Mouse (Mus musculus) natural killer cell, adult 2 months (primary cell): ENCODE data around the gene Atad1.
"Not testable (repeated sequence)": the region's sequence is repeated elsewhere in the genome, so short reads cannot be mapped to it uniquely, and the experiment has no call there.

Experiments used
- DNase-seq, 2 experiments: peaks; one replicate each; pipeline ENCODE4 v3.0.0; 2022; ENCODE audit warnings: low spot score in 2 of 2

The Atad1 gene

GRCm38 (mm10) chr19:32739686-32740085, at the start of gene Atad1:
TSS of gene Atad1 (minus strand) at chr19:32739786.
- DNase-seq: no peak

DNA sequence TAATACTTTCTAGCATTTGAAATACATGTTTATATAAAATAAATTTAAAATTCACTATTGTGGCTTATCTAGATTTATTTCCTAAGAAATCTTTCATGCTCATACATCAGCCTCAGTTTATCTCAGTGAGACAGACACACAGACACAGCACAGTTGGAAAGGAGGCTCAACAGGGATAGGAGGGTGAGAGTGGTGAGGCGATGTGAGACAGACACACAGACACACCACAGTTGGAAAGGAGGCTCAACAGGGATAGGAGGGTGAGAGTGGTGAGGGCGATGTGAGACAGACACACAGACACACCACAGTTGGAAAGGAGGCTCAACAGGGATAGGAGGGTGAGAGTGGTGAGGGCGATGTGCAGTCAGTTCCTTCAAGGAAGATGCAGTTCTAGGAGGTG, 48.4 kb upstream of the Atad1 start:
- DNase-seq: not testable (repeated sequence)

DNA sequence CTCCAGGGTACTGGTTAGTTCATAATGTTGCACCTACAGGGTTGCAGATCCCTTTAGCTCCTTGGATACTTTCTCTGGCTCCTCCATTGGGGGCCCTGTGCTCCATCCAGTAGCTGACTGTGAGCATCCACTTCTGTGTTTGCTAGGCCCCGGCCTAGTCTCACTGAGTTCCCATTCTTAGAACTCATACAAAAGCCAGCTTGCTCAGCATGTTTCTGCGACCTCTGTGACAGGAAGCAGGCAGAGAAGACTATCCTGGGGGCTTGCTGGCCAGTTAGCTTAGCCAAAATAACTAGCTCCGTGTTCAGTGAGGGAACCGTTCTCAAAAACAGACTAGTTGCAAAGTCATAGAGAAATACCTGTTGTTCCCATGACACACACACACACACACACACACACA, 47.8 kb upstream of the Atad1 start:
- DNase-seq: not testable (repeated sequence)

- no peak for DNase-seq
Observed at GRCm38 (mm10) chr19:32781305-32782071, 41.9 kb upstream of the Atad1 start.

GRCm38 (mm10) chr19:32779131-32779530, 39.5 kb upstream of the Atad1 start:
- no peak for DNase-seq

DNA sequence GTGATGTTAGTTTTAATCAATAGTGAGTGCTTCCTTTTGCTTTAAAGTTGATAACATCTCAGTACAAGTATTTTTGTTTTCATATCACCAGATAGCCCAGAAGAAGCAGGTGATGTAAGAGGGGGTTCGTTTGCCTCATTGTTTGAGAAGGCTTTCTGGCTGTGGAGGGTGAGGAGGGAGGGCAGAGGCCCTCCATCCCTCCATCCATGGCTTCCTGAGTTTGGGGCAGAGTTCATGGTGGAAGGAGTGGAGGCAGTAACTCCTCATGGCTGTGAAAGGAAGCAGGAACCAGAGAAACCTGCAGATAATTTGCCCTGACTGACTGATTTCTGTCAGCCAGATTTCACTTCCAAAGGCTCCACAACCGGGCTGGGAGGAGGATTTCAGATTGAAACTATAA, 38.8 kb upstream of the Atad1 start:
- DNase-seq: no peak

DNA sequence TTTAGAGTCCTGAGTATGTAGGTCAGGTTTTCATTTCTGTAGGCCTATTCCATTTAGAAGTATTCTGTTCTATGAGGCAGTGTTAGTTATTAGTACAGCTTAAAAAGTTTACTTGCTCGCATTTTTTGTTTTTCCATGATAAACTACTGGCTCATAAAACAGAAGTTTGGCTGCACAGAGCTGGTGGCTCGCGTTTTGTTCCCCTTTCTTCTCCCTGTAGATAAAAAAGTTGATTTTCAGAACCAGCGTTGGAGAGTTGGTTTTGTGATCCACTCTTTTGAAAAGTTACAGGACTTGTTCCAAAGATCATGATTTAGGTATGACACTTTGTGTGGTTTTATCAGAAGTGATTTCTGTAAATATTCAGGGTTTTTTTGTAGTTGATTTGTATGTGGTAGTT, 22.9 kb upstream of the Atad1 start:
- no peak for DNase-seq

- no peak for DNase-seq
Observed at GRCm38 (mm10) chr19:32761162-32761561, 21.6 kb upstream of the Atad1 start.

GRCm38 (mm10) chr19:32760499-32760898, 20.9 kb upstream of the Atad1 start:
- DNase-seq: peak in 1 of 2 experiments; percentile 28

DNA sequence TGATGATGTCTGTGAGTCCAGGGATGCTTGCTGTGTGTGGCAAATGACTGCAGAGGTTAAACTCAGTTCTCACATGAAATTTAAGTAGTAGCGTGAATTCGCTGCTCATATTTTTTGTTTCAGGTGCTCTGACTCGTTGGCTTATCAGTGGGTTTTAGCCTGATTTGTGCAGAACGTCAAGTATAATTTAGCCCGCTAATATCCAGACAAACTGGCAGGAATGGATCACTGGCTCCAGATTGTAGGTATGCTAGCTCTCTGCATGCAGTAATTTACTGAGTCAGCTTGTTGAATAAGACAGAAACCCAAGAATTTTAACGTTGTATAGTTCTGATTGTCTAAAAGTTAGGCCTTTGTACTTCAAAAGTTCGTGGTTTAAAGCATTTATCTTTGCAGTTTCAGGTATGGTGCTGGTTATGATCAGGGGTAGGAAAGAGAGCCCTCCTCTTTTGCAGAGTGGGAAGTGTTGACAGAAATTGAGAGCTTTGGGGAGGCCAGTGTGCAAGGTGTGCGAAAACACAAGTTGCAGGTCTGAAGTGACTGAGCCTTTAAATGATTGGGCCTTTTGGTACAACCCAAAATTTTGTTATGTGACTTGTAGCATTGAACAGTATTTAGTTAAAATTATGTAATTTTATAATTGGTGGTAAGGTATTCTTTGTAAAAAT, 19.9 kb upstream of the Atad1 start:
- no peak for DNase-seq

DNA sequence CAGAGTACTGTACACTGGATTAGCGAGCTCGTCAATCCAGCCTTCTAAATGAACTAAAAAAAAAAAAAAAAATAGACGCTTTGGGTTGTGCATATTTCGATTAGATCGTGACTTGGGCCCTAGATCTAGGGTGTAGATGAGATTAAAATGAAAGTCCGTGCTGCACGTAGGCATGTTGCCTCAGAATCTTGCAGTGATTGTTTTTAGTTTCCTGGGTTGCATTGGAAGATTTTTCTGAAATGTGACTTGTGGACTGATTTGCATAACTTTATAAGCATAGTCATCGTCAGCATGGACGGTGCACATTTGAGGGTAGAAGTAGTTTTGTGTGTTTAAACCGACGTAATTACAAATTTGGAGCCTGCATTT, 19.2 kb upstream of the Atad1 start:
- DNase-seq: no peak

DNA sequence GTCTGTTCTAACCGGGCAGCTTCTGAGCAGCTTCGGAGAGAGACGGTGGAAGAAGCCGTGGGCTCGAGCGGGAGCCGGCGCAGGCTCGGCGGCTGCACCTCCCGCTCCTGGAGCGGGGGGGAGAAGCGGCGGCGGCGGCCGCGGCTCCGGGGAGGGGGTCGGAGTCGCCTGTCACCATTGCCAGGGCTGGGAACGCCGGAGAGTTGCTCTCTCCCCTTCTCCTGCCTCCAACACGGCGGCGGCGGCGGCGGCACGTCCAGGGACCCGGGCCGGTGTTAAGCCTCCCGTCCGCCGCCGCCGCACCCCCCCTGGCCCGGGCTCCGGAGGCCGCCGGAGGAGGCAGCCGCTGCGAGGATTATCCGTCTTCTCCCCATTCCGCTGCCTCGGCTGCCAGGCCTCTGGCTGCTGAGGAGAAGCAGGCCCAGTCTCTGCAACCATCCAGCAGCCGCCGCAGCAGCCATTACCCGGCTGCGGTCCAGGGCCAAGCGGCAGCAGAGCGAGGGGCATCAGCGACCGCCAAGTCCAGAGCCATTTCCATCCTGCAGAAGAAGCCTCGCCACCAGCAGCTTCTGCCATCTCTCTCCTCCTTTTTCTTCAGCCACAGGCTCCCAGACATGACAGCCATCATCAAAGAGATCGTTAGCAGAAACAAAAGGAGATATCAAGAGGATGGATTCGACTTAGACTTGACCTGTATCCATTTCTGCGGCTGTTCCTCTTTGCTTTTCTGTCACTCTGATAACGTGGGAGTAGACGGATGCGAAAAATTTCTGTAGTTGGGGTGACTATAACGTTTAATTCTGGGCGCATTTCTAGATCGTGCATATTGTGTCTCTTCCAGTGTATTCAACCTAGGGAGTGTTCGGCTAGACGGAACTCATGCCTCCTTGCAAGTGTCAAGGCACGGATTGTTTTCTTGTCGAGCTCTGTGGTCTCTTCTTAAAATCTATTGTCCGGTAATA, 18.5 kb upstream of the Atad1 start:
- DNase-seq: peak; percentile 20 to 34

GRCm38 (mm10) chr19:32756900-32757725, 17.5 kb upstream of the Atad1 start, which contains the start of gene Pten:
TSS of gene Pten (plus strand) at chr19:32757497.
- DNase-seq: peak; percentile 88 to 93

GRCm38 (mm10) chr19:32756636-32756899, 17.0 kb upstream of the Atad1 start:
- no peak for DNase-seq

DNA sequence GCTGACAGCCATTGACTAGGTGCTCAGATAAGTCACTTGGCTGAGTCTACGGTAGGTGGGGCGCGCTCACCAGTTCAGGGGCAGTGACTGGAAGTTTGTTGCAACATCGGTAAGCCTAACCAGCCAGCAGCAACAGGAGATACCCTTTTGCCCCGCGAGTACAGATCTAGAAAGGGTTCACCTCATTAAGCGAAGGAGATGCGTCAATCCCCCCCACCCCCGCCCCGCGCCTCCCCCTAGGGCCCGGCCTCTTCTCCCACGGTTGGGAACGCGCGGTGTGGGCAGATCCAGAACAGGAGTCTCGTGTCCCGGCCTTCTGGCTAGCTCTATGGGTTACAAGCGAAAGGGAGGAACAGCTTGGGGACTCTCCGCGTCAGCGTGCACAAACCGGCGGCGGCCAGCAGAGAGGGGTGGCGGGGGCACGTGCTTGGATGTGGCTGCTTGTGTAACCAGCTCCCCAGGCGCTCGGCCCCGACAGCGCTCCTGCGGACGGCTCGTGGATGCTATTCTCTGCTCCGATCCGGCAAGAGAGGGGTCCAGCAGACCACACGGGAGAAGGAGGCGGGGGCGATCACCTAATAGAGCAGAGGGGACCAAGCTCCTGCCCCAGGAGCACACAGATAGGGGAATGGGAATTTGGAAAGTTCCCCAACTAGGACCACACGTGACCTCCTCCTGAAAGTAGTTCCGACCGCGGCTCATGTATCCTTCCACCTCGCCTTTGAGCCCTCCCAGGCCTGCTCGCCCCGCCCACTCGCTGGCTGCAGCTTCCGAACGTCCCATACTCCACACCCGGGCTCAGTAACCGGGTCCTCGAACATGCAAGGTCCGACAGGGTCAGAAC, 16.4 kb upstream of the Atad1 start:
- DNase-seq: peak; percentile 91 to 93

DNA sequence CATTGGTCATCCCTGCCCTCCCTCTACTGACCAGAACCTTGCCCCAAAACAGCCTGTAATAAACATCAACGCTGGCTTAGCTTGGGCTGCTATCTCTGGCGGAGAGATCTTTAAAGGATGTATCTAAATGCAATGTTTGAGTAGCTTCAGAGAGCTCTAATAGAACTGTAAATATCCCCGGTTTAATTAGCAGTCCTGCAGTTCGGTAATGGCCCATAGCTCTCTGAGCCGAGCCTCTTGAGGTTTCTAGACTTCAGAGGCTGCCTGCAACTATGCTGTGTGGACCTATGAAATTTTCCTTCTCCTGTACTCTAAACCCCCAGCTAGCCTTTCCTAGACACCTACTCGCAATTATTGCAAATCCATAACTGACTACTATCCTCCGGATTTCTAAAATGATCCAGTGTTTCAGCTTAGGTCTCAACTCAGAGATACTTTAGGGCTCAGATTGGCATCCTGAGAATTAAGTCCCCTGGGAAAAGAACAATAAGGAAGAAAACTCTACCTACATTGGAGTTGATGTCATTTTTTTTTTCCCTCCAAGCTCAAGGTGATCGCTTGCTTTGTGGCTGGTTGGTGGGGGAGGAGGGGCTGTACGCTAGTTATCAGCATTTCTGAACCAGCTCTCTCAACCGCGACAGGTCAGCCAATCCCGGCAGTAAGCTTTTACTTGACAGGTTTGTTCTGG, 15.7 kb upstream of the Atad1 start:
- DNase-seq: no peak

GRCm38 (mm10) chr19:32754188-32755000, 14.8 kb upstream of the Atad1 start:
- peak in 1 of 2 experiments; percentile 75 for DNase-seq

- DNase-seq: no peak
Observed at GRCm38 (mm10) chr19:32753386-32753785, 13.8 kb upstream of the Atad1 start.

GRCm38 (mm10) chr19:32752357-32752756, 12.8 kb upstream of the Atad1 start:
- no peak for DNase-seq
